Mouse (Mus musculus): ENCODE measurements at regions not wholly inside any gene's neighbourhood (a gene's known extent, or its start where the extent isn't known, plus 50 kb on each side); places are given as distances from the start of the nearest gene placed in this dataset.

- TF ChIP-seq CTCF (IDR thresholded peaks at IDR 0.05; ENCODE audit: extremely low read depth, insufficient read depth, insufficient read length, insufficient replicate concordance) = no peak
- no peak for TF ChIP-seq POLR2A (IDR thresholded peaks at IDR 0.05; ENCODE audit: low read depth, low read length)
Measured at GRCm38 (mm10) chr1:144452141-144452540, 115.3 kb downstream of the Rgs21 start.

All from spleen, adult 2 months (tissue).